Mouse (Mus musculus): Measurements from ENCODE around the gene Mindy4. TPM values are rescaled to one million over a fixed set of nuclear protein-coding genes. Genes with fewer than 3 reads are reported as not detected.

The Mindy4 gene
- total RNA-seq, 2 experiments from 2014 or later = 10.4 to 10.5 TPM

DNA sequence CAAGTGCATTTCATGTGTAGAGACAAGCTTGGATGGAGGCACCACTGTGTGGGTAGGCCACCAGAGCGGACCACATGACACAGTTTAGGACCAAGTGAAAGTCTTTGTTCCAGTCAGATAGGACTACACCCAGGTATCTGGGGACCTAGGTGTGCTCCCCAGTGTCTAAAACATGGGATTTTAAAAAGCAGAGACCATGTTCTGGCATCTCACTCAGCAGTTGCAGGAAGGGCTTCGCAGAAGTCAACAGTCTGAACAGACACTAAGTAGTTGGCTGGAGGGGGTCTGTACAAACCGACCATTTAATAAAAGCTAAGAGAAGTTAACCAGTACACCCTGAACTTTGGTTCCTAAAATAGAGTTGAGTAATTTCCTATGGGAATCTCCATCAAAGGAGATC, 10.0 kb upstream of the Mindy4 start:
- DNase-seq (ENCODE audit: low spot score in 2 of 2) = no peak
- intact Hi-C loops (cut with DNase I) = no loop called here

DNA sequence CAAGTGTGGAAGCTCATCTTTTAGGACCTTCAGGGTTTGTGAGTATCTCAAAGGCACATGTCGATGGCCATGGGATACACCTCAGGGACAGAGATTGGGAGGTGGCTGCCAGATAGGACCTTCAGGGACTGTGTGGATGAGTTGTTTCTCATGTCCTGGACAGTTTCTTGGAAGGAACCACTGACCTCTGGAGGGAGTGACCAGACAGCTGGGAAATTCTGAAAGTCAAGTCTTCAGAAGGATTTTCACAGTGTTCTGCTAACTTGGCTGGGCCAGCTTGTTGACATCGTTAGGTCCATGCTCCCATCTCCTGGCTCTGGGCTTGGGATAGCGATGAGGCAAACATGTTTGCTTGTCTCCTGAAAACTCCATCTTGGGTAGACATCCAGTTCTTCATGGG, 4.1 kb upstream of the Mindy4 start:
- DNase-seq (ENCODE audit: low spot score in 2 of 2) = no peak
- intact Hi-C loops (cut with DNase I) = no loop called here

DNA sequence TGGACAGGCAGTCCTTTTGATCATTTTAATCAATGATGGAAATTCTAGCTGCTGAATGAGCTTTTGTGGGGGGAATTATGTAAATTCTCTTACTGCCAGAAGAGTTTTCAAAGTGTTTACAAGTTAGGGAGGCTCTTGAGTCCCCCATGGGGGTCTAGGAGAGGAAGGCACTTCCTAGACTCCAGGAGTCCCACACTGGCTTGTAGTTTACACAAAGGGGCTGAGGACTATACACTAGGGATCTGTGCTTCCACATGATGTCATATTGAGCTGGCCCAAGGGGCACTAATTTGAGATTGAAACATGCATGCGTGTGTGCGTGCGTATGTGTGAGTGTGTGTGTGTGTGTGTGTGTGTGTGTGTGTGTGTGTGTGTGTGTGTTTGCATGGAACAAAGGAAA, 748 bp downstream of the Mindy4 start:
- intact Hi-C loops (cut with DNase I) = no loop called here
- no peak for DNase-seq (ENCODE audit: low spot score in 2 of 2)

DNA sequence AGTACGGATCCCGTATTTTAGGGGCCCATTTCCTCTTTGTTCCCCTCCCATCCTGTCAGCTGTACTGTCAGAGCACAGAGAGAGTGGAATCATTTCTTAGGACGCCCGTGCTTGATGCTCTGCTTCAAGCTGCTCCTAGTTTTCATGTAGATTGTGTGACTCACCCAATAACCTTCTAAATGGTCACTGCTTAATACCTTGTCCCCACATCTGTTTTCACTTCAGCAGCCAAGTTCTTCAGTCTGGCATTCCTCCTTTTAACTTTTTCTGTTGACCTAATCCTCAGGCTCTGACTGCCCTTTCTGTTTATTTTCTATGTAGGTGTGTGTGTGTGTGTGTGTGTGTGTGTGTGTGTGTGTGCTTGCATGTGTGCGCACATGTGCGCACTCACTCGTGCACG, 4.6 kb downstream of the Mindy4 start:
- intact Hi-C loops (cut with DNase I) = no loop called here
- DNase-seq (ENCODE audit: low spot score in 2 of 2) = no peak

DNA sequence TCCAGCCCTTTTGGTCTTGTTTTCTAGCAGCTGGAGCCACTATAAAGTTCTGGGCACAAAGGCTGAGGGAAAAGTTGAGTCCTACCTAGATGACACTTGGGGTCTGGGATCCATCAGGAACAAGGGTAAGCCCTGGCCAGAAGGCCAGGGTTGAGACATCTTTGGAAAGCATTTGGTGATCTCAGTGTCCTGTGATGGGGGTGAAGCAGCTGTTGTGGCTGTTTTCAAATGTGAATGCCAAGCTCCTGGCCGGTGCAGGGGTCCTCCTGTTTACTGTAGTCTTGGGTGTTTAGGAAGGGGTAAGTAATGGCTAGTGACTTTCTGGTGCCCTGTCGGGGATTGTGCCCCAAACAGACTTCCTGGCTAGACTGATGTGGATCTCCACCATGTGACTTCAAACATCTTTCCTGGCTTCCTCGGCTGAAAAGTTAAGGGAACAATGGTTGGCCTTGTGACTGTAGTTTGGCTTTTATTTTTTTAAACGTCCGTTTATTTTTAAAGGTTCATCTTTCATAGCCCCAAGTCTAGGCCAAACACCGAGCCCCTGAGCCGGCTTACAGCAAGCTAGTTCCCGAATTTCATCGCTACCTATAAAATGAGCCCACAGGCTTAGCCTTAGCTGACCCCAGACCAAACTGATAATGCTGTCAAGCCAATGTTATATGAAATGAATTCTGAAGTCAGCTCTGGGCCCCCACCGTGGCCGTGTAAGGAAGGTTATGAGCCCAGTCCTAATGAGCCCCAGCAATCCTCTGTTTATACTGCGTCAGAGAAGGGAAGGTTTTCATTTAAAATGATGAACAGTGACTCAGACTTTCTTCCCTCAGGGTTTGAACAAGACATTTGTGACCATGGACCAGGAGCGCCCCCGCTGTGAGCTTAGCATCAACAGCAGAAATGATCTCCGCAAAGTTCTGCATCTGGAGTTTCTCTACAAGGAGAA, 7.5 kb downstream of the Mindy4 start:
- intact Hi-C loops (cut with DNase I) = no loop called here
- DNase-seq (ENCODE audit: low spot score in 2 of 2) = no peak

DNA sequence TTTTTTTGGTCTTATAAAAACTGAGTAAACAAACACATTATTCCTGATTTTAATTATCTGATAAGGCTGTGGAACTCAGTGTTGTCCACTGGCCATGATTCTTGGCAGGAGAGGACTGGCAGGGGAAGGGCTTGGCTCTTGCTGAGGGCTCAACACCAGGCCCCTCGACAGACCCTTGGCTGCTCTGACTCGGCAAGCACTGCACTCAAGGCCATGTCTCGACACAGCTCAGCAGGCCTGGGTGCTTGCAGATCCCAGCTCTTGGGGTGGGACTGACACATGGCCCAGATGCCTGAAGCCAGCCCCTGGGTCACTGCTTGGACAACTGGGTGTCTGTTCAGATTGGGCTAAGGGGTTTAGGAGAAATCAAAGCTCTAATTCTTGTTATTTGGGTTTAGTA, 11.4 kb downstream of the Mindy4 start:
- DNase-seq (ENCODE audit: low spot score in 2 of 2) = no peak
- intact Hi-C loops (cut with DNase I) = no loop called here

DNA sequence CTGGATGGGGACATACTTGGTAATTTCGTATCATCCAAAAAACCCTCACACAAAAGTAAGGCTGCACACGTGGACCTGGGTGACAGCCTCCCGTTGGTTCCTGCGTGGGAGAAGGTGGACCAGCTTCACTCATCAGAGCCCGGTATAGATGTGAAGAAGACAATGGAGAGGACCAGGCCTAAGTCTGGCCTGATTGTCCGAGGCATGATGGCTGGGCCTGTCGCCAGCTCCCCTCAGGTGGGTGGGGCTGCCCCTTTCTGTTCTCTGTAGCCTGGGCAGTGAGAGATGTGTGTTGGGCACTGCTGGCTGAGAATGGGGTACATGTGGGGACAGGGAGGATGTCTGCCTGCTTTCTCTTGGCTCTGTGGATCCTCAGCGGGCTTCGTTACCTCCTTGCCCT, 15.0 kb downstream of the Mindy4 start:
- DNase-seq (ENCODE audit: low spot score in 2 of 2) = no peak
- intact Hi-C loops (cut with DNase I) = no loop called here

DNA sequence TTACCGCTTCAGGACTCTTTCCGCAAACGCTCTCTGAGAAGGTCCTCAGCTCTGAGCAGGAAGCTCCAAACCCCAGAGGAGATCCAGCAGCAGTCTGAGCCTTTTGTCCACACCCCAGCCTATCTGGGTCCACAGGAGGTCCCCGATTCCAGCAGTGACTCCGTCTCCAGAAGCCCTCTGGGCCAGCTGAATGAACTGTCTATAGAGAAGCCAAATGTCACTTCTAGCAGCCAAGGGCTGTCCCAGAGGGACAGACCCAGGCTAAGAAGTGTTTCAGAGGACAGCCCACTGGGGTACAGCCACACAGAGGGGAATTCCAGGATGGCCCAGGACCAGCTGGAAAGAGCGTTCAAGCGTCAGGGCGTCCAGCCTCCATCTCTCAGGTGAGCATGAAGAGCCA, 20.8 kb downstream of the Mindy4 start:
- intact Hi-C loops (cut with DNase I) = no loop called here

DNA sequence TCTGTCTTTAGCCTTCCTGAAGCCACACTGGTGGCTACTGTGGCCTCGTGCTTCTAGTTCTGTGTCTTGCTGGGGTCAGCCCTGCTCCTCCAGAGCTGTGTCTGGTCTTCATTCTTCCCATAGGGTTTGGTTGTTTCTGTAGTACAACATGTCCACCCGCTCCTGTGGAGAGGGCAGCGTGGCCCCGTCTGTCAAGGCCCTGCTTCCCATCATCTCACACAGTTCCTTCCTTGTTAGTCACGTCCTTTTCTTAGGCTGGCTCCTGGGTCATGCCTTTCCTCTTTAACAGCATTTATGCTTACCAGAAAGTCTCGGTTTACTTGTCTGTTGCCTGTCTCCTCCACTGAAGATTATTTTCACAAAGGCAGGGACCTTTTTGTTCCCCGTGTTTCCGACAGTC, 26.9 kb downstream of the Mindy4 start:
- no peak for DNase-seq (ENCODE audit: low spot score in 2 of 2)
- intact Hi-C loops (cut with DNase I) = no loop called here

More for the DNA sequence above, 20.8 kb downstream of the Mindy4 start:
- DNase-seq (ENCODE audit: low spot score in 2 of 2) = no peak

DNA sequence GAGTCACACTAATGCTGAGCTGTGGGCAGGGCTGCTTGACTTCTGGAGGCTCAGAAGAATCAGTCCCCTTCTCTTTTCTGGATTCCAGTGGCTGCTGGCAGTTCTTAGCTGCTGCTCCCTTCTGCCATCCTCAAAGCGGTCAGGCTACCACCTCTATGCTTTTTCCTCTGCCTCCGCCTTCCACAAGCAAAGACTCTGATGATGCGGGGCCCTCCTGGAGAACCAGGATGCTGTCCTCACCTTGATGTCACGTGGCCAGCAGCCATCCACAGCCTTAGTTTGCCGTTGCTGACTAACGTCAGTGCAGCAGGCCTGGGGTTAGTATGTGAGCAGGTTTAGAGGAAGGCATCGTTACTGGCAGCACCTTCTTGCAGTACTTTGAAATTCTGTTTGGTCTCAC, 28.9 kb downstream of the Mindy4 start:
- intact Hi-C loops (cut with DNase I) = loop anchor here (2.0 kb wide), 2 partner anchors 153 to 279 kb away; no protein-coding TSS in a partner anchor

DNA sequence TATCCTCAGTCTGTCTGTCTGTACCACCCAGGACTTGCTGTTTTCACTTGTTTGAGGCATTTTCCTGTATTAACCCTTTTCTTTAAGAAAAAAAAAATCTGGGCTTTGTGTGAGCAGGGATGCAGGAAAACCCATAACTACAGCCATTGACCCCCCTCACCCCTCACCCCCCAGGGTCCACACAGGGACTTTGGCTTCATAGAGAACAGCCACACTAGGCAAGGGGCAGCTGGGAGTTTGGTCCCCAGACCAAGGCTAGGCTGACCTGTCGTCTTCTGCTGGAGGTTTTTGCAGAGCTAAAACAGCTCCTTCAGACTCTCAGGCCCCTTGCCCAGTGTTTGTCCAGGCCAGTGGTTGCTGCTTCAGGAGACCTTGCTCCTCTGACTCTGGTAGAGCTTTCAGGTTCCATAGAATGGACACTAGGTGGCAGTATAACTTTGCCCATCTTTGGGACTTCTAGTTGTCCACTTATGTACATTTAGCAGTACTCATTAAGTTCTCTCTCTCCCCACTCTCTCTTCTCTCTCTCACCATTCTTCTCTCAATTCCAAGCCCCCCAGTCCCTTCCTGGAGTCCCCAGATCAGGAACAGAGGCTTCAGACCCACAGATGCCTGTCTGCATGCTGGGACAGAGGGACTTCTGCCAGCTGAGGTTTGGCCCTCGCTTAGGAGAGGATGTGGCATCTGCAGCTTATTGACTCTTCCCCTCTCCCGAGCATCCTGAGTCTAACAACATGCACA, 29.5 kb downstream of the Mindy4 start:
- intact Hi-C loops (cut with DNase I) = loop anchor here (2.0 kb wide), 2 partner anchors 152 to 278 kb away; no protein-coding TSS in a partner anchor
- DNase-seq (ENCODE audit: low spot score in 2 of 2) = no peak

More for the DNA sequence above, 28.9 kb downstream of the Mindy4 start:
- DNase-seq (ENCODE audit: low spot score in 2 of 2) = no peak

DNA sequence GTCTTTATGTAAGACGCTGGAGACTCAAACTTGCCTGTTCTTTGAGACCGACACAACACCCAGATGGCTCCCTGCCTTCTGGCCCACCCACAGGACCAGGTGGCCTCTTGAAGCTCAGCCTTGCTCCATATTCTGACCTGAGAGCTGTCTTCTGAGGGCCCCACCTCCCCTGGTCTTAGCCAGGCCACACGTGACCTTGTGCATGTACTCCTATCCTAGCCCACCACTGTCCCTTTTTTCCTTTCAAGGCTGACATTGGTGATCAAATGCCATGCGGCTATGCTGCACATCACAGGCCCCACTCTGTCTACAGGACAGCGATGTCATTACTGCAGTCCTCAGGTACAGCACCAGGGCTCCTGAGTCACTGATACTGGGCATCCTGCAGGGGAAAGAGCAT, 30.1 kb downstream of the Mindy4 start:
- intact Hi-C loops (cut with DNase I) = loop anchor here (2.0 kb wide), 2 partner anchors 151 to 277 kb away; no protein-coding TSS in a partner anchor
- no peak for DNase-seq (ENCODE audit: low spot score in 2 of 2)

DNA sequence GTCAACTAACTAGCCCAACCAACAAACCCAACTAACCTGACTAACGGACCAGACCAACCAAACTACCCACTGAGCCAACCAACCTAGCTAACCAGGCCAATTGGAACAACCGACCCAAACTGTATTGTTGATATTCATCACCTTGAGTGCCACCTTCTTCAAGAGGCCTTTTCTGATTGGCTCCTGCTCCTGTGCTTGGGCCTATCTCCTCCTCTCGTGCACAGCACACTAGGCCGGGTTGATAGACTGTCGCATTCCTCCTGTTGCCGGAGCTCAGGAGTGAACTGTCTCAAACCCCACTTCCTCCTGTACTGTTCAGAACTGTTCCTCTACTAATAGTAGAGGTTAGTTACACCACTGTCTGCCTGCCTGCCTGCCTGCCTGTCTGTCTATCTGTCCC, 31.5 kb downstream of the Mindy4 start:
- intact Hi-C loops (cut with DNase I) = no loop called here
- DNase-seq (ENCODE audit: low spot score in 2 of 2) = no peak

DNA sequence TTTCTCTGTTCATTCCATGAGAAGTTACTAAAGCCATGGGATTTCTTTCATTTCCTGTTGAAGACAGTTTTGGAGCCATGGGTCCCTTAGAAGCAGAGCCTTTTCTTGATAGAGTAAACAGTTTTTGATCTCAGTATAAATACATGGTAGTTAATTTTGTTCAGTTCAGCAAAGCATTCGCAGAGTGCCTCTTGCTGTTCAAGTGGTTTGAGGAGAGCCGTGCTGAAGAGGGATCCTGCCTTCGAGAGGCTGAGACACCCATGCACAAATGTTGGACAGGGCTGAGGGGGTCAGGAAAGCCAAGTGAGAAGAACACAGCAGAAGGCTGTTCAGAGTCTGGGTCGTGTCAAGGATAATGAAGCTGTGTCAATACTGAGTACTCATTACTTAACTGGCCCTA, 32.5 kb downstream of the Mindy4 start:
- DNase-seq (ENCODE audit: low spot score in 2 of 2) = no peak
- intact Hi-C loops (cut with DNase I) = no loop called here

DNA sequence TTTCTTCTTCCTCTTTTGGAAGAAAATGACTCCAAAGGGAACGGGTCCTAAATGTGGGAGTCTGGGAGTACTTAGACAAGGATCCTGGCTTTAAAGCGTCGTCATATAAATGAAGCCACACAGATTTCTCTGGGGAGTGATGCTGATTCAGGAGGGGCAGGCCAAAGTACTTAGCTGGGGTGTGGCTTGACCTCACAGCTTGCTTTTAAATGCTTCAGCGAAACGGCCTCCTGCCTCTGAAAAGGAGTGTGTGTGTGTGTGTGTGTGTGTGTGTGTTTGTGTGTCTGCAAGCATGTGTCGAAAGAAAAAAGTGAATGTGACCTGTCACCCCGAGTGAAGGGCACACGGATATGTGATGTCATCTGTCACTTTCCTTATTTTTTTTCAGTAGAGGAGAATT, 36.7 kb downstream of the Mindy4 start:
- intact Hi-C loops (cut with DNase I) = no loop called here

DNA sequence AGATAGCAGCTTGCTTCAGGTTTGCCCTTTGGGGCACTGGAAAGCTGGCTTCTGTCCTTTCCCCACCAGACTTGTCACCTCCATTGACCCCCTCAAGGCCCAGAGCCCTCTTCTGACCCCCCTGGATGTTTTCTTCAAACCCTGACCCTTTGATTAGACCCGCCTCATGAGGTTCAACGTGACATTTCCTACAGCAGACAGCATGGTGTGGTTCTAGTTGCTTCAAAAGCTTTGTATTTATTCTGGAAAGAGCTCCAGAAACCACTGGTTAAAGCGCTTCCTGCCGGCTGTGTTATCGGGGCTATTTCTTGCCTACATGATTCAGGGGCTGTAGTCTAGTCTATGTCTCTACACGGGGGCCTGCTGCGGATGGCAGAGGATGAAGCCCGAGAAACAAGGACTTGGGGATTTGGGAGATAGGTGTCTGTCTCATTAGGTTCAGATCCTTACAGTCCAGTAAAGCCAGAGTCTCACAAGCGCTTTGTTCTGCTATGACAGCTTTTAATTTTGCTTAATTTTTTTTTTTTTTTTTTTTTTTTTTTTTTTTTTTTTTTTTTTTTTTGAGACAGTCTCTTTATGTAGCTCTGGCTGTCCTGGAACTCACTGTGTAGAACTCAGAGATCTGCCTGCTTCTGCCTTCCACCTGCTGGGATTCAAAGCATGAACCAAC, 37.5 kb downstream of the Mindy4 start:
- intact Hi-C loops (cut with DNase I) = no loop called here
- no peak for DNase-seq (ENCODE audit: low spot score in 2 of 2)

More for the DNA sequence above, 36.7 kb downstream of the Mindy4 start:
- DNase-seq (ENCODE audit: low spot score in 2 of 2) = no peak

DNA sequence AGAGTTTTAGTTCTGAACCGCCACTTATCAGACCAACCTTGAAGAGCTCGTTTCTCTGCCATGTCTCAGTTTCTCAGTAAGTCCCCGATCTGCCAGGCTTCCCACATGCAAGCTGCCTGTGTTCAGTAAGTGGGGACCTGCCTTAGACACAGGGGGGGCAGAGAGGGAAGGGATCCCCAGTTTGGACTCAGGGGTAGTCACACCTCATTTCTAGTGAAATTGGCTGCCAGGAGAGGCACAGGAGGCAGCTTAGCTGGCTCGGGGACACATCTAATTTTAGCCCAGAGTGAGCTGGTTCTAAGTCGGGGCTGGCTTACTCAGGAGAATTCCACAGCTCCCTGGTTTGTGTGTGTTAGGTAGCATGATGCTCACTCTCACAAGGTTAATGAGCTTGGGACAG, 38.3 kb downstream of the Mindy4 start:
- peak; percentile 47 to 56 for DNase-seq (ENCODE audit: low spot score in 2 of 2)
- intact Hi-C loops (cut with DNase I) = no loop called here

DNA sequence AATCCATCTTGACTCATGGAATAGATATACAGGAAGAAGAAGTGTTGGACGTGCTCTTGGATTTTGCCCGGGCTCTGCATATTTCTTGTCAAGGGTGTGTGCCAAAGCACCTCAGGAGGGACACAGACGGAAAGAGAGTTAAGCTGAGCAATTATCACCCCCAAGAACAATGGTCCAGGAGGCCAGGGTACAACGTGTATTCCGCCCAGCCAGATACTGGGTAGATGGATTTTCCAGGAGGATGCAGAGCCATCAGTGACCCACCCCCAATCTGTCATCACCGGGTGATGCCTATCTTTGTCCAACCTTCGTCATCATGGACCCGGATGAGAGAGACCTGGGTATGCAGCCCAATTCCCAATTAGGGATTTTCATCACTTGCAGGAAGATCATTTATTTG, 42.5 kb downstream of the Mindy4 start:
- DNase-seq (ENCODE audit: low spot score in 2 of 2) = no peak
- intact Hi-C loops (cut with DNase I) = no loop called here

DNA sequence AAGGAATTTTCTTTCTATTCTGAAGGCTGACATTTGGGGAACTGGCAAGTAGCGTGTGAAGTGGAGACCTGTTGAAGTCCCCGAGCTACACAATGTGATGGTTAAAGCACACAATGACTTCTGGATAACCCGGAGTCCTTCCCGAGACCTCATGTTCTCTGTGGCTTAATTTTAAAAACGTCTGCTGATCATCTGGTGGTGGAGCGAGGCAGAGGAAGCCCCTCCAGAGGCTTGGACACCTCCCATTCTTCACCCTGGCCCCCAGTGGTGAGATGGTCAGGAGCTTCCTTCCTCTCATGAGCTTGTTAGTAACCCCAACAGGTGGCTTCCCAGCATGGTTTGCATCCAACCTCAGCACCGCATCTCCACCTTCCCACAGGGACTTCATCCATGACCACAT, 43.3 kb downstream of the Mindy4 start:
- intact Hi-C loops (cut with DNase I) = no loop called here
- DNase-seq (ENCODE audit: low spot score in 2 of 2) = no peak

DNA sequence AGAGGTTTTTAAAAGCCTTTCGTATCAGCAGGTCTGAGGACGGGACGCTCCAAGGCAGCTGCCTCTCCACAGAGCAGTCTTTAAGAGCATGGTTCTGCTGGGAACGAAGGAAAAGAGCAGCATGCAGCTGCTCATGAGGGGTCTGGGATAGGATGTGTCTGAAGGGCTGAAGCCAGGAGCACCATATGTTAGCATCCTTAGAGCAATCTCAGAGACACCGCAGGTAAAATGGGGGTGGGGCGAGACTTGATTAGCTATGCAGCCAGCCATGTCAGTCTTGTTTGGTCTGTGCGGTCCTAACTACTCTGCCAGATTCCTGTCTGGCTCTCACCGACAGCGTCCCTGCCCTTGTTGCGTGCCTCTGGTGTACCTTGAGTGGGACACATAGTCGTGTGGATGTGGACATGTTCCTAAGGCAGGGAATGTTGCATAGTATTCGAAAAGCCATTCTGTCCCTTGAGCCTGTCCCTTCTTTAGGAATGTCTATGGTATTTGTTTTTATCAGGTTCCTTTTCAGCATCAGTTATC, 43.8 kb downstream of the Mindy4 start:
- intact Hi-C loops (cut with DNase I) = no loop called here
- no peak for DNase-seq (ENCODE audit: low spot score in 2 of 2)

Measured in left cerebral cortex, postnatal 36 days (tissue).